Mouse (Mus musculus) olfactory bulb, adult 2 months (tissue): Measurements from ENCODE around the gene Cacna1e.

Experiments used
- CTCF ChIP-seq: fragments of 200-500 bp; IDR thresholded peaks from 2 replicates; pipeline ENCODE4 v1.5.1; 2012; ENCODE audit warnings: low read depth, mild to moderate bottlenecking, low read length, moderate library complexity; ENCODE audit not compliant: insufficient read depth
- POLR2A ChIP-seq: fragments of 200-500 bp; IDR thresholded peaks from 2 replicates; pipeline ENCODE4 v1.6.1; 2012; ENCODE audit warnings: mild to moderate bottlenecking, low read depth, low read length, moderate library complexity; ENCODE audit not compliant: insufficient read depth

- TF ChIP-seq CTCF (no peak), POLR2A (no peak)
Observed at GRCm38 (mm10) chr1:154474156-154474555, 410.1 kb downstream of the Cacna1e start.
